Mouse (Mus musculus): Measurements from ENCODE around the gene Lilrb4a.
"Not testable (repeated sequence)": the region's sequence is repeated elsewhere in the genome, so short reads cannot be mapped to it uniquely, and the experiment has no call there.

Gene Lilrb4a

DNA sequence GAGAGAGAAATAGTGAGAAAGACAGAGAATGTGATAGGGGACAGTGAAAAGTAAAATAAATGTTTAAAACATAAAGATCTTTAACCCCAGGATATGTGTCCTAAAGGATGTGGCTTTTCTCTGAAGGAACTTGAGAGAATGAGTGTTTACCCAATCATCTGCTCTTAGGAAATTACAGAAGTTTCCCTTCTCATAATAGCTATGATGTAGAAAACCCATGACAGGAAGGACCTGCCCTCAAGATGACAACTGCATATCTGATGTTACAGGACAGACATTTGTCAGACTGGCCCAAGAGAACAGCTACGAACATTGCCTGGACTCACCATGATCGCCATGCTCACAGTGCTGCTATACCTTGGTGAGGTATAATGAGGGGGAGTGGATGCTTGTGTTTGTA lies at the start of gene Lilrb4a:
Gene Lilrb4a, plus strand, starts transcription at position 266 of the 400 bp plus-strand sequence.
- DNase-seq (ENCODE audit: low read depth, low spot score): not testable (repeated sequence)

DNA sequence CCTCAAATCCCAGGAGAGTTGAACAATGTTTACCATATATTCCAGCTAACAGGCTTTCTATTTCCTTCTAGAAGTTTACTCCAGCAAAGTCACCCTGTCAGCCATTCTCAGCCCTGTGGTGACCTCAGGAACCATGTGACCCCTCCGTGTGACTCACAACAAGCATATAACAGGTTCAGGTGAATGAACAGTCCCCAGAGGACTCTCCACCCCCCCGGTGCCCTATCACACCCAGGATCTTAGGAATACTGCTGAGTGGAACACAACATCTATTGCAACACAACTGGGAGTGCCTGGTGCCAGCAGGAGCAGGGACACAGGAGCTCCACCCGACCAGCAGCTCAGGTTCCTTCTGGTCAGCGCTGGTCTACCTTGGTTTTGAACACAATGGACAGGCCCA lies 39.1 kb upstream of the Lilrb4a start:
- no peak for DNase-seq (ENCODE audit: low read depth, low spot score)

DNA sequence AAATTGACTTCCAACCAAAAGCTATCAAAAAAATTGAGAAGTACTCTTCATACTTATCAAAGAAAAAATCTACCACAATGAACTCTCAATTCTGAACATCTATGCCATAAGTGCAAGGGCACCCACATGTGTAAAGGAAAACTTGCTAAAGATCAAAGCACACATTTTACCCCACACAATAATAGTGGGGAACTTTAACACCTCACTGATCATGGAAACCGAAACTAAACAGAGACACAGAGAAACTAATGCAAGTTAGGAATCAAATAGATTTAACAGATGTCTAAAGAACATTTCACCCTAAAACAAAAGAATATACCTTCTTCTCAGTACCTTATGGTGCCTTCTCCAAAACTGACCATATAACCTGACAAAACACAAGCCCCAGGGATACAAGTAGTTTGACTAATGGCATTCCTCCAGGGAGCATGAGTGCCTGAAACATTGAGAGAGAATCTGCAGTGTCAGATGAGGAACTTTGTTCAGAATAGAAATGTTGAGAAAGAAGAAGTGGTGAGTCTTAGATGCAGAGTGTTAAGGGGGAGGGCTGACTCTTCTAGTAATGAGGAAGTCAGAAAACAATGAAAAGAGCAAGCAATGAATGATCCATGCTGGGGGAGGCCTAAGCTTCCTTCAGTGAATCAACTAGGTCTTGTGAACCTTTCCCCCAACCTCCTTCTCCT lies 37.0 kb upstream of the Lilrb4a start:
- DNase-seq (ENCODE audit: low read depth, low spot score): no peak

DNA sequence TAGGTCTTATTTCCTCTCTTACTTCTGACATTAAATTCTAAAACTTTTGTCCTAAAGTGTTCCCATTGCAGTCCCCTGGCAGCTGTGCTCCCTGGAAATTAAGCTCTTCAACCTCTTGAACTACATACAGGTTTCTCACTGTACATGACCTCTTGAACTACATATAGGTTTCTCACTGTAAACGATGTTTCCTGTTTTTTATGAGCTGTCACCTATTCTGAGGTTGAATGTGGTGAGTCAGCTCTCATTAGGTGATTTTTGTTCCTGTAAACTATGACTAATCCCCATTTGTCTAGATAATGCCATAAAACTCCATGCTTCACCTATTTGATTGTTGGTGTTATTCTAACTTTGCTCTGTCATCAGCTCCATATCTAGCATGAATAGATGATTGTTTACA lies 36.4 kb upstream of the Lilrb4a start:
- DNase-seq (ENCODE audit: low read depth, low spot score): no peak

DNA sequence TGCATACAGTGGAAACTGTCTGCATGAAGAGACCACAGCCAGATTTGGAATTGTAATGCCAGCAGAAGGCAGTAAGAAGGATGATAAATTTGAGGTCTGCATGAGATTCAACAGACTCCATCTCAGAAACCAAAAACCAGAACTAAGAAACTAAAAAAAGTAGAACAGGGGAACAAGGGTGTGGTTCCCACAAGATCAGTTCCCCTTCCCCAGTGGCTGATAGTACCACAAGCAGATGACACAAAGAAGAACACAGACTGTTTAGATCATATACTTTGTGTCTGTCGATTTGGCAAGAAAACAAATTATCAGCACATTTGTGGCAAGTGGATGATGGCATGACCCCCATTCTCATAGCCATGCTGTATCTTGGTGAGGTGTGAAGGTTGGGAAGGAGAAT lies 35.0 kb upstream of the Lilrb4a start:
- DNase-seq (ENCODE audit: low read depth, low spot score): no peak

DNA sequence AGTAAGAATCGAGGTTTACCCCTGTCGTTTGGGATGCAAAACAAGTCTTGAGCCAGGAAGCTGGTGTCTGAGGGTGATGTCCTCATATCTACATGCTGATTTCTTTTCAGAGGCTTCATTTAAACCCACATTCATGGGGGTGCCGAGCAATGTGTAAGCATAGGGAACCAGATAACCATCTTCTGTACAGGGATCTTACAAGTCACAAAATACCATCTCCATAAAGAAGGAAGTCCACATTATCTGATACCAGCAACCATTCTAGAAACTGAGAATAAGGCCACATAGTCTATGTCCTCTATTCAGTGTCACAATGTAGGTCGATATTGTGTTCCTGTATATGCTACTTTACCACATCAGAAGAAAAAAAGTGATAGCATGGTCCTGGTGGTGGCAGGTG lies 34.4 kb upstream of the Lilrb4a start:
- no peak for DNase-seq (ENCODE audit: low read depth, low spot score)

DNA sequence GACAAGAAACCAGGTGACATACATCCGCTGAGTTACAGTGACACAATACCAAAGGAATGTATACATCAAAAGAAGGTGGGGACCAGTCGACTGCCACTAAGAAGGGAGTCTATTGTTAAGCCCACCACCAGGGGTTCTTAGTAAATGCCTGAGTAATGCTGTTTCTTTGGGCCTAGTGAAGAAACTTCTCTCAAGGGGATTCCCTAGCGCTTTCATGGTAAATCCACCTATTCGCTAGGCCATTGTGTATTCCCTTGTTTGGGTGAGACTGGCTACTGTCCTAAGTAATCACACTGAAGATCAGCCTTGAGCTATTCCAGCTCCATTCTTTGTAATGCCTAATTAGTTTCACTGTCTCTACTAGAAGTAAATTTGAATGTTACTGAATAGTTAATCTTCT lies 27.0 kb upstream of the Lilrb4a start:
- peak; percentile 95 for DNase-seq (ENCODE audit: low read depth, low spot score)

DNA sequence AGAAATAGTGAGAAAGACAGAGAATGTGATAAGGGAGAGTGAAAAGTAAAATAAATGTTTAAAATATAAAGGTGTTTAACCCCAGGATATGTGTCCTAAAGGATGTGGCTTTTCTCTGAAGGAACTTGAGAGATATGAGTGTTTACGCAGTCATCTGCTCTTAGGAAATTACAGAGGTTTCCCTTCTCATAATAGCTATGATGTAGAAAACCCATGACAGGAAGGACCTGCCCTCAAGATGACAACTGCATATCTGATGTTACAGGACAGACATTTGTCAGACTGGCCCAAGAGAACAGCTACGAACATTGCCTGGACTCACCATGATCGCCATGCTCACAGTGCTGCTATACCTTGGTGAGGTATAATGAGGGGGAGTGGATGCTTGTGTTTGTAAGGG lies 10.4 kb upstream of the Lilrb4a start, which contains the start of the genes Gm49339 and Lilr4b:
Gene Gm49339, plus strand, starts transcription at position 216 of the 400 bp plus-strand sequence.
Gene Lilr4b, plus strand, starts transcription at position 236 of the 400 bp plus-strand sequence.
- not testable (repeated sequence) for DNase-seq (ENCODE audit: low read depth, low spot score)

DNA sequence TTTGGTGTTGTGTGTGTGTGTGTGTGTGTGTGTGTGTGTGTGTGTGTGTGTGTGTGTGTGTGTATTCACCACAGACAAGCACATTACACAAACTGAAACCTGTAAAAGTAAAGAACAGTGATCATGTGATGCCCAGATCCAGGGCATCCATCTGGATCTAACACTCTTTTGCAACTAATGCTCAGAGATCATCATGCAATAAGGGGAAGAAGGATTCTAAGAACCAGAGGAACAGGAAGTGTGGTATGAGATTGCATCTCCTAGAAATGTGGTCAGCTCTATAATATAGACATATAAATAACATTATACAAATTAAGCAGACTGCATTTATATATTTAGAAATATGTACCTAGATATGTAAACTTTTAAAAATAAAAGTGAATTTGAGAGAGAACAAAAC lies 29.3 kb downstream of the Lilrb4a start:
- DNase-seq (ENCODE audit: low read depth, low spot score): no peak

DNA sequence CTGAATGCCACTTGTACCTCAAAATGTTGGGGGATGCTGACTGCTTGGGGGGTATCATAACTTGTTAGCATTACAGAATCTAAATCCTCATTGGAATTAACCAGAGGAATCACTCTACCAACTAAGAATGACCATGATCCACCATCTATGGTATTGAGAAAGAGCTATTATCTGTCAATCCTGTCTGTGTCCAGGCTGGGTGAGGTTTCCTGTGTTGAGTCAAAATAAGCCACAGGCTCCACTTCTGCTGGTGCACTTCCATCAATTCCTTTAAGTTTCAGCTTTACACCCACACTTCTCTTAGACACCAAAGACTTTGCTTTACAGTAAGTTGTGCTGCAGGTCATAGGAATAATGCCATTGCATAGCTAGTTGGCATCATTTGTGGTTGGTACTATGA lies 30.7 kb downstream of the Lilrb4a start:
- DNase-seq (ENCODE audit: low read depth, low spot score): no peak

DNA sequence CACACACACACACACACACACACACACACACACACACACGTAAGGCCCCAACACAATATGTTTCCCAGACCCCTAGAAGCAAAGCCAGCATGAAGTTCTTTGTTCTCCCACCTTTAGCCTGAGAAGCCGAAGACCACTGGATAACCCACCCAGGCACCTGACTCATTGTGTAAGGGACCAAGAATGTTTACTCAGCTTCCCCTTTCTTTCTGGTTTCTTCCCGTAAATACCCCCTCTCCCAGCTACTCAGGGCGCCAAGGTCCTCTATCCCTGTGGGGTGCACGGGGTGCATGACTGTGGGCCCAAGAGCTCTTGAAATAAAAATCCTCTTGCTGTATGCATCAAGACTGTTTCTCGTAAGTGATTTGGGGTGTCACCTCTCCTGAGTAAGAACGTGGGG lies 35.3 kb downstream of the Lilrb4a start:
- no peak for DNase-seq (ENCODE audit: low read depth, low spot score)

DNA sequence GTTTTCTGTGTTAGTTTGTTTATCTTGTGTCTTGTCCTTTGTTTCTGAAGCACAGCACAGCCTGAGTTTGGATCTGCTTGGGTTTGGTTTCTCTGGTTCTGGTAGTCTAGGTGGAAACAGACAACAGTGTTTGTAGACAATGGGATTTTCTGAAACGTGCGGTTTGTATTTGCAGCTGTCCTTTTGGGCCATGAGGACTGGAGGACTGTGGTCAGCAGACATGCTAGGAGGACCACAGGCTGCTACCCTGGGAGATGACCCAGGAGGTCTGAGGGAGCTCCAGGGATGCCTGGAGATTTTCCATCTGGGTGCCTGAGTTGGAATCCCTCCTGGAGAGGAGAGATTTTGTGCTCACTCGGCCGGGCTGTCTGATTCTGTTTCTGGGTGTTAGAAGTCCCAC lies 35.9 kb downstream of the Lilrb4a start:
- DNase-seq (ENCODE audit: low read depth, low spot score): no peak

DNA sequence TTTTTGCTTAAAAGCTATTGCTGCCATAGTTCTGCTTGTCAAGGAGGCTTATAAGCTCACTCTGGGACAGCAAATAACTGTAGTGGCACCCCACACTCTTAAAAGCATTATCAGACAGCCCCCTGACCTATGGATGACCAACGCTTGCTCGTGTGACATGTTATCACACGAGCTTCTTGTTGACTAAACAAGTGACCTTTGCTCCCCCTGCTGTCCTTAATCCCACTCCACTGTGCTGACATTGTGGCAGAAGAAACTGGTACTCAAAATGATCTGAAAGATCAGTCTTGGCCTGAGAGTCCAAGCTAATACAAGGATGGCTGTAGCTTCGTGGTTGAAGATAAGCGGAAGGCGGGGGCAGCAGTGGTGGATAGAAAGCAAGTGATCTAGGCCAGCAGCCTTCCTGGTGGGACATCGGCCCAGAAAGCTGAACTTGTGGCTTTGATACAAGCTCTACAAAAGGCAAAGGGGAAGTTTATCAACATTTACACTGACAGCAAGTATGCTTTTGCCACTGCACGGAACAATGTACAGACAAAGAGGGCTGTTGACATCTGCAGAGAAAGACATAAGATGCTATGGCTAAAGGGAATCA lies 38.2 kb downstream of the Lilrb4a start:
- no peak for DNase-seq (ENCODE audit: low read depth, low spot score)

DNA sequence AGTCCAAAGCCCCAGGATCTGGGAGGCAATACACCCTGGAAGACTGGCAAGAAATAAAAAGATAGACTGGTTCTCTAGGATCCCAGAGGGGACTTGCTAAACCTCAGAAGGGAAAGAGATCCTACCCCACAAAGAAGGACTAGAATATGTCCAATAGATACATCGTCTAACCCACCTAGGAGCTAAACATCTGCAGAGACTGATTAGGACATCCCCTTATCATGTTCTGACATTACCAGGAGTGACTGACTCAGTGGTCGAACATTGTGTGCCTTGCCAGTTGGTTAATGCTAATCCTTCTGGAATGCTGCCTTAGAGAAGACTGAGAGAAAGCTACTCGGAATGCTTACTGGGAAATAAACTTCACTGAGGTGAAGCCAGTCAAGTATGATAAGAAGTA lies 38.7 kb downstream of the Lilrb4a start:
- no peak for DNase-seq (ENCODE audit: low read depth, low spot score)

DNA sequence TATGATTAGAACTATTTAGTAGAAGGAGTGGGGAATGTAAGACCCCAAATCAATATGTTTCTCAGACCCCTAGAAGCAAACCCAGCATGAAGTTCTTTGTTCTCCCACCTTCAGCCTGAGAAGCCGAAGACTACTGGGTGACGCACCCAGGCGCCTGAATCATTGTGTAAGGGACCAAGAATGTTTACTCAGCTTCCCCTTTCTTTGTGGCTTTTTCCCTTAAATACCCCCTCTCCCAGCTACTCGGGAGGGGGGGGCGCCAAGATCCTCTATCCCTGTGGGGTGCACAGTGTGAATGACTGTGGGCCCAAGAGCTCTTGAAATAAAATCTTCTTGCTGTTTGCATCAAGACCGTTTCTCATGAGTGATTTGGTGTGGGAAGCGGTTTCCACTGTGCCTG lies 40.1 kb downstream of the Lilrb4a start:
- DNase-seq (ENCODE audit: low read depth, low spot score): no peak

Data from ZHBTc4 (cell line).